27 mouse cellular contexts compared by ENCODE assay signal in the genomic region with DNA sequence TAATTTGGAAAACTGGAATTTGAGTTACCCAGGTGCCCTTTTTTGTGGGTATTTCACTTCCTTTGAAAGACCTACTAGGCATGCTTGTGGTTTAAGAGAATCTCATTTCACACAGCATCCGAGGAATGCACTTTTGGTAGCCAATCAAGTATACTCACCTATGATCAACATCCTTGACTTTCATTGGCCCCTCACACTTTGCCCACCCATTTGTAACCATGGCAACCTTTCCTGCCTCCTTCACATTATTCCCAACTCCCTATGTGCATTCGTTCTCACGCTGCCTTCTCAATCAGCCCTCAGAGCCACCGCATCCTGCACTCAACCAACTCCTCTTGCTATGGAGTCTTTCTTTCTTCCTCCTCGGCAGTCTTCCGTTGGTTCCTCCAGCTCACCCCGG. TPM values are rescaled to one million over a fixed set of nuclear protein-coding genes. Genes with fewer than 3 reads are reported as not detected.
DNase-seq lines count a peak whose midpoint lies in the region; TF ChIP-seq lines count a peak whose summit lies in the region.
"Had no signal": no experiment of that assay in that cellular context is flagged by ENCODE, and none has a peak within 500 bp of the region (broad histone marks: within the 10 kb centered on the region; RNA-seq: fewer than 3 reads in every experiment).

No protein-coding gene starts in this region.

- H3K4me3 ChIP-seq in testis, adult 2 months (ENCODE audit: control insufficient read depth, low read depth, low read length): peak overlapping the region; percentile 61
- no peak overlapping the region for H3K4me3 ChIP-seq in embryonic facial prominence, embryonic 10.5 days
- H3K4me3 ChIP-seq: embryonic facial prominence, embryonic 12.5 days; forebrain, embryonic 13.5 days; forebrain, embryonic 15.5 days had no signal

- H3K4me1 ChIP-seq in testis, adult 2 months (ENCODE audit: control insufficient read depth, insufficient read depth, low read length): peaks cover 14% of the 10 kb centered on the region
- no peaks in the 10 kb centered on the region for H3K4me1 ChIP-seq in embryonic facial prominence, embryonic 10.5 days
- H3K4me1 ChIP-seq: forebrain, embryonic 13.5 days had no signal

- DNase-seq in heart, adult 11 months: peak; percentile 79
- no peak for DNase-seq in heart, postnatal 36 days
- DNase-seq in testis, postnatal 10 days (ENCODE audit: low spot score): no peak
- DNase-seq in R1 (ENCODE audit: low read depth, low spot score): peak; percentile 81
- peak; percentile 16 for DNase-seq in testis, postnatal 14 days (ENCODE audit: low spot score)
- no peak for DNase-seq in embryonic facial prominence, embryonic 10.5 days (ENCODE audit: low spot score)
- no peak for DNase-seq in lung, adult 18-20 months
- DNase-seq: adrenal gland, adult 8-10 months; adrenal gland, postnatal 14 days; adrenal gland, postnatal 36 days; B cell, adult 2 months; cerebellum, adult 11-12 months; cerebellum, adult 8-10 months; cerebellum, adult 9-11 months; cerebellum, postnatal 14 days; cerebellum, postnatal 36 days; embryo, embryonic 11 days; forebrain, postnatal 0 days had no signal

- H3K27me3 ChIP-seq in testis, adult 2 months (ENCODE audit: control insufficient read depth, insufficient read depth, low read length): no peaks in the 10 kb centered on the region
- H3K27me3 ChIP-seq in embryonic facial prominence, embryonic 10.5 days (replicated peaks; ENCODE audit: low read depth, poor library complexity, severe bottlenecking): no peaks in the 10 kb centered on the region
- H3K27me3 ChIP-seq: CH12.LX; embryonic facial prominence, embryonic 12.5 days; forebrain, embryonic 13.5 days; forebrain, embryonic 15.5 days had no signal

- H3K9me3 ChIP-seq in embryonic facial prominence, embryonic 10.5 days: no peaks in the 10 kb centered on the region
- H3K9me3 ChIP-seq: embryonic facial prominence, embryonic 12.5 days; forebrain, embryonic 13.5 days; forebrain, embryonic 15.5 days; G1E had no signal

- H3K36me3 ChIP-seq in testis, adult 2 months (ENCODE audit: control insufficient read depth, insufficient read depth, low read length): no peaks in the 10 kb centered on the region
- no peaks in the 10 kb centered on the region for H3K36me3 ChIP-seq in embryonic facial prominence, embryonic 10.5 days (replicated peaks)
- H3K36me3 ChIP-seq: embryonic facial prominence, embryonic 12.5 days; forebrain, embryonic 15.5 days; G1E had no signal

- H3K27ac ChIP-seq in testis, adult 2 months (ENCODE audit: control insufficient read depth, insufficient read depth, low read depth, low read length): no peak overlapping the region
- H3K27ac ChIP-seq in embryonic facial prominence, embryonic 10.5 days (replicated peaks): no peak overlapping the region
- H3K27ac ChIP-seq: embryonic facial prominence, embryonic 12.5 days; forebrain, embryonic 13.5 days; forebrain, embryonic 15.5 days had no signal

- 87% methylated on average over 7 of the region's 7 CpGs for WGBS in embryonic facial prominence, embryonic 10.5 days

- no peak for TF ChIP-seq CTCF in testis, adult 2 months (IDR thresholded peaks at IDR 0.05; ENCODE audit: control insufficient read depth, insufficient read depth, insufficient replicate concordance, low read depth, low read length)

- no peak for TF ChIP-seq POLR2A in testis, adult 2 months (IDR thresholded peaks at IDR 0.05; ENCODE audit: control insufficient read depth, low read depth, low read length)

- intact Hi-C loops in heart, postnatal 36 days (cut with DNase I): no loop called here

RNA-seq across cellular contexts. Expression of gene Mamdc2, which starts 49.8 kb away (rescaled TPM):
- 1 to 10 TPM; 2.0 to 2.6 TPM for total RNA-seq in heart, postnatal 36 days (2021)
- 0.47 and 0.64 TPM in 2 replicates for polyA plus RNA-seq in testis, adult 2 months (2012; rRNA removed)
- polyA plus RNA-seq in embryonic facial prominence, embryonic 10.5 days (2016; fragmentation: Nextera tagmentation; extraction: Ambion mirVana): 0.98 and 1.2 TPM in 2 replicates
- polyA plus RNA-seq: activated CD4-positive, CD25-positive, alpha-beta regulatory T cell, adult 4 months; CD4-positive, CD25-positive, alpha-beta regulatory T cell, adult 4 months; G1E; Patski had no signal

Comparison
In these comparisons a context has a peak if more than half of its experiments do, and no peak if none do; other contexts are left out.
1. DNase-seq: peak in heart, adult 11 months (single experiment), R1 (single experiment) and testis, postnatal 14 days (single experiment); none in heart, postnatal 36 days (0 of 2), testis, postnatal 10 days (single experiment), embryonic facial prominence, embryonic 10.5 days (single experiment) and lung, adult 18-20 months (0 of 2).